Mouse (Mus musculus): ENCODE data around the gene Ttll10. TPM values are rescaled to one million over a fixed set of nuclear protein-coding genes. Genes with fewer than 3 reads are reported as not detected.

Ttll10 gene
- polyA plus RNA-seq, 1 experiment from 2014 or later = not detected

DNA sequence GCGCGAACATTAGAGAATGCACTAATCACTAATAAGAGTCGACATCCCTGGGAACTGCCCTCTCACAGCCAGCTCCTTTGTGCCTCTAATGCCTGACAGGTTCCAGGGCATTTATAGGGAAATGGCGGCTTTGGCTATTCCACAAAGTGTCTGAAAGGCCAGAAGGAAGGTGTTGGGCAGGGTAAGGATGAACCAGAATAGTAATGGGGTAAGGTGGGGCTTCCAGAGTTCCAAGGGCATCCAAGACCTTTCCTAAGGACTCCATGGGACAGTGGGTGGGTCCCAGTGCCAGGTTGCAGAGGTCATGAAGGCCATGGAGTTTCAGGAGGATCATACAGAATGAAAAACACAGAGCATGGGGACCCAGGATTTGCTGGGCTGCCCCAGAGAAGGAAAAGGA, 24.9 kb downstream of the Ttll10 start:
- Histone ChIP-seq H3K27ac (replicated peaks) (no peak overlapping the region), H3K27me3 (peaks cover 19% of the 10 kb centered on the region), H3K36me3 (peaks cover 4% of the 10 kb centered on the region; the same call in 1 of the 2 replicates), H3K9ac (no peak overlapping the region), H3K4me1 (replicated peaks) (peaks cover 42% of the 10 kb centered on the region), H3K9me3 (no peaks in the 10 kb centered on the region), H3K4me2 (peak overlapping the region; percentile 52; the same call in 1 of the 2 replicates), H3K4me3 (no peak overlapping the region)
- no peak for ATAC-seq (ENCODE audit: low FRiP score, low read depth)
- 53% methylated on average over 4 of the region's 4 CpGs for WGBS

DNA sequence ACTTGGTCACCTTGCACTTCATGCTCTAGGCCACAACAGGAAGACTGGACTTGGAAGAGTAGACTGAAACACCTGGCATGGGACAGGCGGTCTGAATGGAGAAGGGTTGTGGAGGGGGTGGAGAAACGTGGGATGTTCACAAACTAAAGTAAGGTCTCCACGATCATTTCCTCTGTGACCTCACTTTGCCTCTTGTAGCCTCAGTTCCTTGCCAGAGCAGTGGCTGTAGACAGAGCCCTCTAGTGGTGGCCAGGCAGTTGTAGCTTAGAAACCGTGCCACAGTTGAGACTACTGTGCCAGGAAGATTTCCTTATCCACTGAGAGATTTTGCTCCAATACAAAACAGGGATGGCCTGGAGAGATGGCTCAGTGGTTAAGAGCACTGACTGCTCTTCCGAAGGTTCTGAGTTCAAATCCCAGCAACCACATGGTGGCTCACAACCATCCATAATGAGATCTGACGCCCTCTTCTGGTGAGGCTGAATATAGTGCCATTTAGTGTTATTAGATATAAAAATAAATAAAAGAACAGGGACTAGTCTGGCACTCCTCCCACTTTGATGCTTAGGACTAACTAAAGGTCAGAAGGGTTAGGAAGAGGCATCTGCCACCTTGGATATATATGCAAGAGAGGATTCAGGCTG, 25.6 kb downstream of the Ttll10 start:
- Histone ChIP-seq H3K27ac (replicated peaks) (no peak overlapping the region), H3K36me3 (peaks cover 6% of the 10 kb centered on the region; the same call in 1 of the 2 replicates), H3K9me3 (no peaks in the 10 kb centered on the region), H3K4me2 (no peak overlapping the region), H3K4me3 (no peak overlapping the region), H3K27me3 (peaks cover 19% of the 10 kb centered on the region), H3K4me1 (replicated peaks) (peaks cover 42% of the 10 kb centered on the region), H3K9ac (no peak overlapping the region)
- 54% methylated on average over 6 of the region's 6 CpGs for WGBS
- ATAC-seq (ENCODE audit: low FRiP score, low read depth) = no peak

DNA sequence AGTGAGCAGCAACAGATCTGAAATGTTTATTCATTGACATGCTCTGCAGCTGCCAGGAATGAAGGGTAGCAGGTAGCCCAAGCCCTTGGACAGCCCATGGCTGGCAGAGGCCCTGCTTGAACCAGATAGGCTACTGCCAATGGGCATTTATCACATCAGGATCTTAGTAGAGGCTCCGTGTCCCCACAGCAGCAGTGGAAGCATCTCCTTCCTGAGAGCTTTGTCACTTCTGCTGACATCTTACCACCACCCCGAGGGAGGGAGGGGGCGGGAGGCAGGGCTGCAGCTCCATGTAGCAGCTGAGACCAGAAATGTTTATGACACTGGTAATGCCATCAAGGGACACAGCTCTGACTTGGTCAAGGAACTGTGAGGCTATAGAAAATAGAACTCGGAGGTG, 26.4 kb downstream of the Ttll10 start:
- peaks cover 42% of the 10 kb centered on the region for H3K4me1 ChIP-seq (replicated peaks)
- 88% methylated on average over 4 of the region's 4 CpGs for WGBS
- ATAC-seq (ENCODE audit: low FRiP score, low read depth) = no peak
- H3K27me3 ChIP-seq = peaks cover 19% of the 10 kb centered on the region
- H3K9me3 ChIP-seq = no peaks in the 10 kb centered on the region
- H3K27ac ChIP-seq (replicated peaks) = peak overlapping the region; percentile 88; the same call in 1 of the 2 replicates
- no peak overlapping the region for H3K4me3 ChIP-seq
- peak overlapping the region; percentile 73; the same call in 1 of the 2 replicates for H3K4me2 ChIP-seq
- no peak overlapping the region for H3K9ac ChIP-seq
- peaks cover 11% of the 10 kb centered on the region for H3K36me3 ChIP-seq

DNA sequence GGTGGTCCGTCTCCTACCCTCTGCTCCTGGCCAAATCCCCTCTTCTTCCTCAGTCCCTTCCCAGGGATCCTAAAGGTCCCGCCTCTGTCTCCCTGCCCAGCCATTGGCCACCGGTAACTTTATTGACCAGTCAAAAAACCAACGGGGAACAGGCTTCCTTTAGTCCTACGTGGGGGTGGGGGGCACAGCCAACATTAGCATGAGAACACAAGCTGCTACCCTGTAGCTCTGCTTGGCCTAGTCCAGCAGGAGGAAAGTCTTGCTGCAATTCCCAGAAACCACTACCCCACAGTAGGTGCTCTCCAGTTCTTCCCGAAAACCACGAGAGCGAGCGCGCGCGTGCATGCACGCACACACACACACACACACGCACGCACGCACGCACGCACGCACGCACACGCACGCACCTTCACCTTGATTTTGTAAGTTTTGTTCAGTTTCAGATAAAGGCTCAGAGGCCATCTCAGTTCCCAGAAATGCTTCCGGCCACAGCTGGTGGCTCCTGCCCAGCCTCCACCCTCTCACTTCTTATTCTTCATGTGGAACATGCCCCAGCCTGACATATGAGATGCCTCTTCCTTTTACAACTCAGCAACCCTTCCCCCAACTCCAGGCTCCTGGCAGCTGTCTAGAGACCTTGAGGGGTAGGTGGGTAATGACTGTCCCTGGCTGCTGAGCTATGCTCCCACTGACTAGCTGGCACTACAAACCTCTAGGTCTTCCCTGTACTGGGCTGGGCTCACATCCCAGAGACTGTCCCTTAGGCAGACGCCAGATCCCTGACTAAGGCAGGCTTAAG, 27.4 kb downstream of the Ttll10 start:
- peak overlapping the region; percentile 73 for H3K4me2 ChIP-seq
- peaks cover 20% of the 10 kb centered on the region for H3K36me3 ChIP-seq
- H3K27ac ChIP-seq (replicated peaks) = peak overlapping the region; percentile 88
- peaks cover 19% of the 10 kb centered on the region for H3K27me3 ChIP-seq
- H3K9me3 ChIP-seq = no peaks in the 10 kb centered on the region
- ATAC-seq (ENCODE audit: low FRiP score, low read depth) = peak; percentile 93
- 3% methylated on average over 24 of the region's 24 CpGs for WGBS
- H3K9ac ChIP-seq = peak overlapping the region; percentile 66
- H3K4me3 ChIP-seq = peak overlapping the region; percentile 52
- H3K4me1 ChIP-seq (replicated peaks) = peaks cover 42% of the 10 kb centered on the region

DNA sequence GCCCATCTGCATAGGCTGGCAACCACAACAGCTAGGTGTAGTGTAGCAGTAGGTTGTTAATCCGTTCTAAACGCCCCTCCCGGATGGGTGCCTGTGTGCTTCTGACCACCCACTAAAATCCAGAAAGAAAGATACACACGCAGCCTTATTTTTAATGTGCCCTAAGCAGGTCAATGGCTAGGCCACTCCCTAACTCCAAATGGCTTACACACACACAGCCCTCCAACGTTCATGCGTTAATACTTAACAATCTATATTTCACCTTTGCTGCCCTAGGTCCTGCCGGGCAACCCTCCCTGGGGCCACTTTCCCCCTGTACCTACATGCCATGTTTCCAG, 28.0 kb downstream of the Ttll10 start:
- Histone ChIP-seq H3K9me3 (no peaks in the 10 kb centered on the region), H3K4me1 (replicated peaks) (peaks cover 42% of the 10 kb centered on the region), H3K27ac (replicated peaks) (peak overlapping the region; percentile 88), H3K36me3 (peaks cover 20% of the 10 kb centered on the region), H3K27me3 (peaks cover 17% of the 10 kb centered on the region), H3K9ac (peak overlapping the region; percentile 66), H3K4me3 (peak overlapping the region; percentile 52), H3K4me2 (peak overlapping the region; percentile 73)
- 14% methylated on average over 7 of the region's 7 CpGs for WGBS
- ATAC-seq (ENCODE audit: low FRiP score, low read depth) = no peak; the same call in 1 of the 2 replicates

DNA sequence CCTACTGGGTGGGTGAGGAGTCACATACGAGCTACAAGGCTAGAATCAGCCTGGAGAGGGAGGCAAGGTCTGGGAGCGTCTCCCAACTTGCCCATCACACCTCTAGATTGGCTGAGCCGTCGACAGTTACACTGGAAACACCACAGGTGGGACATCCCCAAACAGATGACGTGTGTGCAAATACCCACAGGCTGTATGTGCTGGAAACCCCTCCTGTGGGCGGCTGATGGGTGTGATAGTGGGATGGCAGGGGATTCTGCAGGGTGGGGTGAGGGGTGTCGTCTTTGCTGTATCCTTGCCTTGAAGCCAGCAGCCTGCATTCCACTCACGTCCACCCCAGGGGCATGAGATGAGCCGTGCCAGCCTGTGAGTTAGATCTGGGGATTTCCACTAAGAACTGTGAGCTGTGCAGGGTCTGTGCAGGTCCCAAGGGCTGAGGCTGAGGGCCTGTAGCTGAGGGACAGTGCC, 28.5 kb downstream of the Ttll10 start:
- Histone ChIP-seq H3K4me1 (replicated peaks) (peaks cover 42% of the 10 kb centered on the region), H3K27me3 (peaks cover 12% of the 10 kb centered on the region), H3K9me3 (no peaks in the 10 kb centered on the region), H3K27ac (replicated peaks) (peak overlapping the region; percentile 88), H3K4me3 (peak overlapping the region; percentile 52), H3K36me3 (peaks cover 20% of the 10 kb centered on the region), H3K4me2 (peak overlapping the region; percentile 73), H3K9ac (peak overlapping the region; percentile 66)
- ATAC-seq (ENCODE audit: low FRiP score, low read depth) = 0 out of 2 replicates have a peak, but pooled peaks have one; percentile 9
- WGBS = 63% methylated on average over 9 of the region's 9 CpGs

DNA sequence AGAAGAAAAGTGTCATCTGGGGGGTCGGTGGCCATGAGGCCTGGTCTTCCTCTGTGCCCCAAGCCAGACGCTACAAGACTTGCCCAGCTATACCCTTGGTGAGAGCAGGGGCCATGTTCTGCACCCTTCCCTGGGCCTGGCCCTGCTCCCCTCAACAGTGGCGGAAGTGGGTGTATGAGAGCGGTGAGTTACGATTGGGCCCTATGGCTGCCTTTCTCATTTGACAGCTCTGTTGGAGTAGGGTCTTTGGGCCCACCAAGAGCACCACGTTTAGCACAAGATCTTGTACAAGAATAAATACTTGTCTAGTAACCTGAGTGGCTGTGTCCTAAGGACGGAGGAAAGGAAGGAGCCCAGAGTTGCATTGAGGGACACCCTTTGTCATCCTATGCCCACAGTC, 30.6 kb downstream of the Ttll10 start:
- Histone ChIP-seq H3K9me3 (no peaks in the 10 kb centered on the region), H3K4me2 (no peak overlapping the region), H3K36me3 (peaks cover 20% of the 10 kb centered on the region), H3K27me3 (no peaks in the 10 kb centered on the region), H3K4me1 (replicated peaks) (peaks cover 31% of the 10 kb centered on the region), H3K27ac (replicated peaks) (no peak overlapping the region), H3K9ac (no peak overlapping the region), H3K4me3 (no peak overlapping the region)
- WGBS = 96% methylated on average over 7 of the region's 7 CpGs
- ATAC-seq (ENCODE audit: low FRiP score, low read depth) = no peak

DNA sequence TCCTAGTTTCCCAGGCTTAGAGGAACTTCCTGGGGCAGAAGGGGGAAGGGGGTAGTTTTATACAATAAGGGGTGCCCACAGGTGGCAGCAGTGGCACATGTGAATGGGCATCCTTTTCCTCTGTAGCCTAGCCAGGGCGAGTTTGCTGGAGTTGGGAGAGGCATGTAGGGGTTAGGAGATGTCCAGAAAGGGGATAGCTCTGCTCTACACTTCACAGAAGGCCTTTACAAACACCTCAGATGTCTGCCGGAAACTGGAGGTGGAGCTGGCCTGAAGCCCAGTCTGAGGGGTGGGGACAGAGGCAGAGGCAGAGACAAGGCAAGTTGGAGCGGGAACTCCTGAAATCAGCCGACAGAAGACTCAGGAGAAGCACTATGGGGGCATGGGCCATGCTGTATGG, 33.2 kb downstream of the Ttll10 start, which contains the start of gene Tnfrsf18:
Gene Tnfrsf18, plus strand, starts transcription at position 152 of the 400 bp plus-strand sequence.
- H3K9ac ChIP-seq = no peak within 1 kb of the TSS
- no peak within 1 kb of the TSS for H3K4me3 ChIP-seq
- H3K27me3 ChIP-seq = no peaks in the 10 kb centered on the region
- ATAC-seq (ENCODE audit: low FRiP score, low read depth) = no peak
- H3K36me3 ChIP-seq = peaks cover 20% of the 10 kb centered on the region
- no peak within 1 kb of the TSS for H3K27ac ChIP-seq (replicated peaks)
- no peak within 1 kb of the TSS for H3K4me2 ChIP-seq
- H3K9me3 ChIP-seq = no peaks in the 10 kb centered on the region
- WGBS = 66% methylated on average over 4 of the region's 4 CpGs
- H3K4me1 ChIP-seq (replicated peaks) = peaks cover 11% of the 10 kb centered on the region

DNA sequence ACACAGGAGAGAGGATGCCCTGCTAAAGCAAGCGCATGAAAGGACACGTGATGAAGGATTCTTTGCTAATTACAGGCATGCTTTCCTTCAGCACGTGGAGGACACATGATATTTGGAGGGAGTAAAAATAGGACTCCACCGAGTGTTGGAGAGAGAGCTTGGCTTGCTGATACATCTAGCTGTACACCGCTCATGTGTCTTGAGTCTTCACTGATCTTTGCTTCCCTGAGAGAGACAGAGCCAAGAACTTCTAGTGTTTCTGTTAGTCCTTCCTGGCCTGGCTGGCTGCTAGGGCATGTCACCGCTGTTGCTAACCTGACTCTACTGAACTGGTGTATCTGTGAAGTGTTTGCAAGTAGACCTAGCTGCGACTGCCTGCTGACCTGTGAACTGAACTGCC, 35.0 kb downstream of the Ttll10 start:
- no peak for ATAC-seq (ENCODE audit: low FRiP score, low read depth)
- H3K27ac ChIP-seq (replicated peaks) = no peak overlapping the region

DNA sequence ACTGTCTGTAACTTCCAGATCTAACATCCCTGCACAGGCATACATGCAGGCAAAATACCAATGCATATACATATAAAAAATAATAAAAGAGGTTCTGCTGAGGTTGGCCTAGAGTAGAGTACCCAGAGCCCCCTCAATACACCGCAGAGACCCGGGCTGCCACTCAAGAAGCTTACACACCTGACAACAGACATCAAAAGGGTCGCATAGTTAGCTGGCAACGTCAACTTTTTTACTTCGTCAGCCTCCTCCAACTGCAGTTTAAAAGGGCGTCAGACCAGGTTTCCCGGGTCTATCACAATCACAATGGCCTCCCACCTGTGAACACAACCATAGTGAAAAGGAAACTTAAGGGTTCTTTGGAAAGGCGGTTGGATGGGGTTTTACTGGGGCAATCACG, 35.7 kb downstream of the Ttll10 start:
- Histone ChIP-seq H3K4me3 (no peak overlapping the region), H3K4me1 (replicated peaks) (no peaks in the 10 kb centered on the region), H3K9ac (no peak overlapping the region), H3K27me3 (no peaks in the 10 kb centered on the region), H3K36me3 (peaks cover 15% of the 10 kb centered on the region), H3K4me2 (no peak overlapping the region), H3K9me3 (no peaks in the 10 kb centered on the region), H3K27ac (replicated peaks) (no peak overlapping the region)
- ATAC-seq (ENCODE audit: low FRiP score, low read depth) = no peak
- WGBS = 84% methylated on average over 9 of the region's 9 CpGs

More for the DNA sequence above, 35.0 kb downstream of the Ttll10 start:
- Histone ChIP-seq H3K36me3 (peaks cover 16% of the 10 kb centered on the region), H3K27me3 (no peaks in the 10 kb centered on the region), H3K4me2 (no peak overlapping the region), H3K4me1 (replicated peaks) (no peaks in the 10 kb centered on the region), H3K4me3 (no peak overlapping the region), H3K9me3 (no peaks in the 10 kb centered on the region), H3K9ac (no peak overlapping the region)
- 92% methylated on average over 7 of the region's 7 CpGs for WGBS

DNA sequence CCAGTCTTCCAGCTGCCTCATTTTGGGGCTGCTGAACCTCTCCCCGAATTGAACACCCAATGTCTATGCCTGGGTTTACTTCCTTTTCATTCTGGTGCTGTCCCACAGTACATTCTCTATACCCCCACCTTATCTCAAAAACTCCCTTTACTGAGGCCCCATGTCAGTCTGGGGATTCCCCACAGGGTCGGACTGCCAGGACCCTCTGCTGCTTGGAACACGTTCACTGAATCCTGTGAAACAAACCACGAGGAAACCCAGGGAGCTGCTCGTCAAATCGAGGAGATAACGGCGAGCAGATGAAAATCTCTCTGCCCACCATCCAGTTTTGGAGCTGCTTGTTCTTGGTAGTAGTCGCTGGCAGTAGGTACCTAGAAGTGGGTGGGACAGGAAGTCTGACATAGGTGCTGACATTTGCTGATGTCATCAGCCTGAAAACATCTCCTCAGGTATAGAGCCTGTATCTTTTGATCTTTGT, 37.2 kb downstream of the Ttll10 start:
- Histone ChIP-seq H3K4me1 (replicated peaks) (no peaks in the 10 kb centered on the region), H3K9ac (no peak overlapping the region), H3K9me3 (no peaks in the 10 kb centered on the region), H3K4me3 (no peak overlapping the region), H3K27ac (replicated peaks) (no peak overlapping the region), H3K36me3 (0 out of 2 replicates have a peak, but pooled peaks cover under 1% of the 10 kb centered on the region), H3K27me3 (no peaks in the 10 kb centered on the region), H3K4me2 (no peak overlapping the region)
- no peak for ATAC-seq (ENCODE audit: low FRiP score, low read depth)
- 82% methylated on average over 9 of the region's 9 CpGs for WGBS

DNA sequence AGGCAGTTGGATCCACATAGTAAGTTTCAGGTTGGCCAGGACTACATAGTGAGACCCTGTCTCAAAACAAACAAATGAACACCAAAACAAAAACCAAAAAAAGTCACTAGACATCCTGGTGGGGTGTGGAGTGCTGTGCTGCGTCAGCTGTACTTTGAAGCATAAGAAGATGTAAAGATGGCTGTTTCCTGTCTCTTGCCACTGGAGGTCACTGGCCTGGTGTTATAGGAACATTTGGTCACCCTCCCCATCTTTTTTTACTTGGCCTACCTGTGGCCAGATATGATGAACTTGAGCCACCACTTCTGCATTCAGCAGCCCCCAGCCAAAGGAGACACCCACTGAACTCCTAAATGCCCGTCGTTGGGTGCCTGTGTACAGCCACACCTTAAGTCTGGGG, 37.8 kb downstream of the Ttll10 start:
- no peak overlapping the region for H3K4me3 ChIP-seq
- H3K27me3 ChIP-seq = no peaks in the 10 kb centered on the region
- H3K4me2 ChIP-seq = no peak overlapping the region
- H3K27ac ChIP-seq (replicated peaks) = no peak overlapping the region
- H3K9me3 ChIP-seq = no peaks in the 10 kb centered on the region
- WGBS = 86% methylated on average over 3 of the region's 3 CpGs
- no peak overlapping the region for H3K9ac ChIP-seq
- H3K4me1 ChIP-seq (replicated peaks) = no peaks in the 10 kb centered on the region
- H3K36me3 ChIP-seq = no peaks in the 10 kb centered on the region
- ATAC-seq (ENCODE audit: low FRiP score, low read depth) = no peak
